Mouse (Mus musculus): Measurements from ENCODE around the gene Cers6.

The Cers6 gene

GRCm38 (mm10) chr2:69156283-69156682 is 295.0 kb downstream of the Cers6 start:
- DNase-seq (ENCODE audit: low spot score in 2 of 2), result no peak

GRCm38 (mm10) chr2:69158907-69159306 is 297.7 kb downstream of the Cers6 start:
- DNase-seq (ENCODE audit: low spot score in 2 of 2), result no peak
